Mouse (Mus musculus) olfactory bulb, adult 2 months (tissue): ENCODE data around the gene Atg16l1. TPM values are rescaled to one million over a fixed set of nuclear protein-coding genes. Genes with fewer than 3 reads are reported as not detected.

Experiments
- H3K27ac ChIP-seq: fragments of 200-500 bp; 2 replicates; pipeline ENCODE4 v1.5.1; 2012; ENCODE audit warnings: low read depth, low read length; ENCODE audit not compliant: insufficient read depth
- H3K4me1 ChIP-seq: fragments of 200-500 bp; 2 replicates; pipeline ENCODE4 v1.6.1; 2012; ENCODE audit warnings: low read length; ENCODE audit not compliant: control insufficient read depth, insufficient read depth
- H3K4me3 ChIP-seq: fragments of 200-500 bp; 2 replicates; pipeline ENCODE4 v1.5.1; 2012; ENCODE audit warnings: mild to moderate bottlenecking, low read depth, low read length, moderate library complexity; ENCODE audit not compliant: insufficient read depth
- CTCF ChIP-seq: fragments of 200-500 bp; IDR thresholded peaks from 2 replicates; pipeline ENCODE4 v1.5.1; 2012; ENCODE audit warnings: low read depth, mild to moderate bottlenecking, low read length, moderate library complexity; ENCODE audit not compliant: insufficient read depth
- POLR2A ChIP-seq: fragments of 200-500 bp; IDR thresholded peaks from 2 replicates; pipeline ENCODE4 v1.6.1; 2012; ENCODE audit warnings: mild to moderate bottlenecking, low read depth, low read length, moderate library complexity; ENCODE audit not compliant: insufficient read depth
- WGBS: fragments of 180-500 bp; shearing (Covaris S2); methylation state at CpG from one replicate; pipeline ENCODE4 v1.1.7; 2018; 5-methylcytosine and 5-hydroxymethylcytosine counted together
- polyA plus RNA-seq: library from polyadenylated mRNA; stranded (reverse); fragments of >200 nt; gene quantifications from 2 replicates; pipeline ENCODE4 v1.2.4, GENCODE M21; 2012; ENCODE audit warnings: low replicate concordance; ENCODE audit not compliant: missing spikeins, insufficient read depth, insufficient read length

The Atg16l1 gene
- polyA plus RNA-seq, 1 experiment, result not detected

DNA sequence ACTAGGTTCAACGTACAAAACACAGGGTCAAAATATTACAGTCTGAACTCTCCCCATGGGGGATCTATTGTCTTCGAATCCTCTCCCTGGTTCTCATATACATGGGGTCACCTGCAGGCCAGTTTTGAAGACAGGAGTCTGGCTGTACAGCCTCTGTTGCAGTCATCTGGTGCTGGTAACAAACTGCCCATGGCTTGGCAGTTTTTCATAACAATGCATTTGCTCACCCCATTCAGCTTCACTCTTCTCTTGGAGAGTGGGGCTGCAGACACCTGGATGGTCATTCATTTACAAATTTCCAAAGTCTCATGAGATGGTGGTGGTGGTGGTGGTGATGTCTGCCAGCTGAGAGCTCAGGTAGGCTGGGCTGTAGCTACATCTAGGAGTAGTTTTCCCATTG, 26.6 kb upstream of the Atg16l1 start:
- Histone ChIP-seq H3K27ac (no peak overlapping the region), H3K4me1 (no peaks in the 10 kb centered on the region), H3K4me3 (no peak overlapping the region)
- TF ChIP-seq POLR2A (no peak), CTCF (no peak)
- 76% methylated on average over 2 of the region's 2 CpGs for WGBS

- 52% methylated on average over 6 of the region's 6 CpGs for WGBS
- TF ChIP-seq CTCF (no peak), POLR2A (no peak)
These were observed 25.8 kb upstream of the Atg16l1 start for GRCm38 (mm10) chr1:87729850-87730249.

DNA sequence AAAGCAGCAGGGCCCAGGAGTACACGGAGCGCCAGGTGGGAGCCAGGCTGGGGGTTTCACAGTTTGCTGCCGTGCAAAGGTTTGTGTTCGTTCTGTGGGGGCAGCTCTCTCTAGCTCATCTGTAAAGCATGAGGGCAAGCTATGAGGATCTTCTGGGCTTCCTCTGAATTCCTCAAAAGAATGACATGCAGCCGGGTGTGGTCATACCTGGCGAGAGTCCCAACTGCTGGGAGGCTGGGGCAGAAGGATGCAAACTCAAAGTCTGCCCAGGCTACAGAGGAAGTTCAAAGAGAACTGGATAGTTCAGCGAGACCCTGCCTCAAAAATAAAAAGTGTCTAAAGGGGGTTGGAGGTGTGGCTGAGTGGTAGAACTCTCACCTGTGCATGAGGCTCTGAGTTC, 25.4 kb upstream of the Atg16l1 start:
- Histone ChIP-seq H3K4me1 (no peaks in the 10 kb centered on the region), H3K27ac (no peak overlapping the region), H3K4me3 (no peak overlapping the region)
- 86% methylated on average over 7 of the region's 7 CpGs for WGBS
- TF ChIP-seq CTCF (no peak), POLR2A (no peak)

More at GRCm38 (mm10) chr1:87729850-87730249, 25.8 kb upstream of the Atg16l1 start:
- H3K4me1 ChIP-seq, result no peaks in the 10 kb centered on the region
- H3K4me3 ChIP-seq, result no peak overlapping the region
- no peak overlapping the region for H3K27ac ChIP-seq

GRCm38 (mm10) chr1:87733212-87733611, 22.5 kb upstream of the Atg16l1 start:
- Histone ChIP-seq H3K4me1 (no peaks in the 10 kb centered on the region), H3K27ac (no peak overlapping the region), H3K4me3 (no peak overlapping the region)
- no peak for TF ChIP-seq CTCF
- no peak for TF ChIP-seq POLR2A
- 58% methylated on average over 5 of the region's 5 CpGs for WGBS

DNA sequence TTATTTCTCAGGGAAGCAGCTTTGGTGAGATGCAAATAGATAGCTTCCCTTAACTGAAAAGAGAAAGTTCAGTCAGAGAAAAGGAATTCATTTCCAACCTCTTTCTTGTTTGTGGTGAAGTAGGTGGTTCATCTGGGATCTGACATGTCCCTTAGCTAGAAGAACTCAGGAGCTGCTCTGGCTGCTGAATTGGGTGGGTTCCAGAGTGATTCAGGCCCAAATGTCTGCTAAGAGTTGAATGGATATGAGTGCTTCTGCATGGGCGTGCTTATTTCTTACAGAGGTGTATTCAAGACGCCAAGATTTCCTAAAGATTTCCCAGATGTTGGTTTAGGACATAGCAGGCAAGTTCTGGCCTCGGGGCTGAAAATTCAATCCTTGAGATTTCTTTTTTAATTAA, 21.5 kb upstream of the Atg16l1 start:
- H3K4me1 ChIP-seq, result no peaks in the 10 kb centered on the region
- WGBS, result 79% methylated on average over 3 of the region's 3 CpGs
- no peak for TF ChIP-seq CTCF
- no peak for TF ChIP-seq POLR2A
- no peak overlapping the region for H3K4me3 ChIP-seq
- H3K27ac ChIP-seq, result no peak overlapping the region

GRCm38 (mm10) chr1:87740584-87741290, 14.9 kb upstream of the Atg16l1 start:
- no peak overlapping the region for H3K4me3 ChIP-seq
- 47% methylated on average over 6 of the region's 6 CpGs for WGBS
- peaks cover 2% of the 10 kb centered on the region; the same call in 1 of the 2 replicates for H3K4me1 ChIP-seq
- H3K27ac ChIP-seq, result peak overlapping the region; percentile 65
- TF ChIP-seq CTCF, result no peak
- TF ChIP-seq POLR2A, result no peak

DNA sequence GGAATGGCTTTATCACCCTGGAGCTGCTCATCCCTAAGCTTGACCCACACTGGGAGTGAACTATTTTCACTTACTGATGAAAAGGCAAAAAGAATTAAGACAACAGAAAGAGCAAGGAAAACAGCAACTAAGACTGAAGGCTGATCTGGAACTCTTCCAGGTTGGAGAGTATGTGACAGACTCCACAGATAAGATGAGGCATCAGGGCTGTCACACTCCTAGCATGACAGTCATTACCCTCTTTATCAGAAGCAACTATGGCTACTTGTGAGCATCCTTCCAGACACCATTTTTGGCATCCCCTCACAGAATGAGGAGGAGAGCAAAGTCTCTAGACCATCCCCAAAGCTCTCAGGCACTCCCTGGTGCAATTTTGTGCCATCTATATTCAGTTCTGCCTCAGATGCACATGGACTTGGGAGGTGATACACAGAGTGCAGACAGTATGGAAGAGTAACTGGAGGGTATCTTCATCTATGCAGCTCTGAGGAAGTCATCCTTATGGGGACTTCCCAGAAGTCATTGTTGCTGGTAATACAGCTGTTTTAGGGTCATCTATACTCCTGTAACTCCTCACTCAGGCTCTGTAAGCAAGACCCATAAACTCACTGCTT, 6.2 kb upstream of the Atg16l1 start:
- TF ChIP-seq POLR2A (no peak), CTCF (no peak)
- Histone ChIP-seq H3K4me1 (no peaks in the 10 kb centered on the region), H3K4me3 (no peak overlapping the region), H3K27ac (no peak overlapping the region)

DNA sequence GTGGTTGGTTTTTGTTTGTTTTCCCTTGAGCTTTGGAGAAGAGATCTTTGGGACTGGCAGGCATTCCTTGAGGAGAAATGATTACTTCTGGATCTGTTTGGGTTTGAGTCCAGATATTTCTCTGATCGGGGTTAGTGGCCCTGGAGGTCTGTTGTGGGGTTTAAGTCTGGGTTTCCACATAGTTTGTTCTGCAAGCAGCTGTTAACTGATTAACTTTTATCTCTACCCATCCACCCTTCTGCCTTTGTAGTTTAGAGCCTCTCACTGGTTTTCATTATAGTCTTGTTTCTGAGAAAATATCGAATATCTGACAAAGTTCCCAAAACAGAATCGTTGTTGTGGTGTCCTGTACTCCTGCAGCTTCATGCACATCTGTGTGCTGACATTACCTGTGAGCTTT, 8.2 kb downstream of the Atg16l1 start:
- WGBS, result 96% methylated on average over 3 of the region's 3 CpGs
- Histone ChIP-seq H3K4me1 (no peaks in the 10 kb centered on the region), H3K27ac (no peak overlapping the region), H3K4me3 (no peak overlapping the region)
- TF ChIP-seq CTCF, result no peak
- TF ChIP-seq POLR2A, result no peak

- WGBS, result 92% methylated on average over 2 of the region's 2 CpGs
- Histone ChIP-seq H3K4me3 (no peak overlapping the region), H3K27ac (no peak overlapping the region), H3K4me1 (no peaks in the 10 kb centered on the region)
- TF ChIP-seq POLR2A, result no peak
- TF ChIP-seq CTCF, result no peak
These were observed 10.1 kb downstream of the Atg16l1 start for GRCm38 (mm10) chr1:87765741-87766140.
